Mouse (Mus musculus) liver, adult (tissue): Measurements from ENCODE around the gene Lyrm4.

Source experiments
- GATA4 ChIP-seq: IDR thresholded peaks from 2 replicates; pipeline ENCODE4 v1.6.1; 2014; ENCODE audit warnings: mild to moderate bottlenecking, low read length; ENCODE audit not compliant: insufficient replicate concordance

Gene Lyrm4

GRCm38 (mm10) chr13:35980471-35980870, 136.9 kb downstream of the Lyrm4 start:
- TF ChIP-seq GATA4 = no peak

- TF ChIP-seq GATA4 = no peak
Measured at GRCm38 (mm10) chr13:35976912-35977311, 140.4 kb downstream of the Lyrm4 start.

- no peak for TF ChIP-seq GATA4
Measured at GRCm38 (mm10) chr13:35969829-35970228, 147.5 kb downstream of the Lyrm4 start.

- TF ChIP-seq GATA4 = no peak
Measured at GRCm38 (mm10) chr13:35969431-35969721, 147.9 kb downstream of the Lyrm4 start.

GRCm38 (mm10) chr13:35968719-35969430, 148.5 kb downstream of the Lyrm4 start:
- no peak for TF ChIP-seq GATA4

GRCm38 (mm10) chr13:35968131-35968718, 149.1 kb downstream of the Lyrm4 start:
- no peak for TF ChIP-seq GATA4

GRCm38 (mm10) chr13:35967690-35968089, 149.6 kb downstream of the Lyrm4 start:
- TF ChIP-seq GATA4 = no peak

GRCm38 (mm10) chr13:35963583-35963982, 153.7 kb downstream of the Lyrm4 start:
- peak; percentile 80 for TF ChIP-seq GATA4

GRCm38 (mm10) chr13:35959391-35960067, 157.8 kb downstream of the Lyrm4 start:
- peak; percentile 36; the same call in 1 of the 2 replicates for TF ChIP-seq GATA4

- TF ChIP-seq GATA4 = no peak
Measured at GRCm38 (mm10) chr13:35958539-35958938, 158.8 kb downstream of the Lyrm4 start, which contains the start of gene Ppp1r3g. Gene Ppp1r3g (plus strand): TSS chr13:35958839.

GRCm38 (mm10) chr13:35949814-35950455, 167.4 kb downstream of the Lyrm4 start:
- TF ChIP-seq GATA4 = no peak

- TF ChIP-seq GATA4 = no peak
Measured at GRCm38 (mm10) chr13:35947354-35948000, 169.8 kb downstream of the Lyrm4 start.

- TF ChIP-seq GATA4 = no peak
Measured at GRCm38 (mm10) chr13:35946659-35947353, 170.5 kb downstream of the Lyrm4 start.

GRCm38 (mm10) chr13:35940934-35941333, 176.4 kb downstream of the Lyrm4 start:
- TF ChIP-seq GATA4 = no peak
